Mouse (Mus musculus): ENCODE data around the gene Vegfa.

Gene Vegfa

DNA sequence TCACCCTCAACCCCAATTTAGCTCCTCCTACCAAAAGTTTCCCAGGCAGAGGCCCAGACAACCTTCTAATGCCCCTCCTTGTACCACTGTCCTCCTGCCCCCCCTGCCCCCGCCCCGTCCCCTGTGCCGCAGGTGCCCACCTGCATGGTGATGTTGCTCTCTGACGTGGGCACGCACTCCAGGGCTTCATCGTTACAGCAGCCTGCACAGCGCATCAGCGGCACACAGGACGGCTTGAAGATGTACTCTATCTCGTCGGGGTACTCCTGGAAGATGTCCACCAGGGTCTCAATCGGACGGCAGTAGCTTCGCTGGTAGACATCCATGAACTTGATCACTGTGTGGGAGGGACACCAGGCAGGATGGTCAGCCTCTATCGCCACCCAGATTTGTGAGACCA lies 7.0 kb downstream of the Vegfa start:
- DNase-seq: no peak

DNA sequence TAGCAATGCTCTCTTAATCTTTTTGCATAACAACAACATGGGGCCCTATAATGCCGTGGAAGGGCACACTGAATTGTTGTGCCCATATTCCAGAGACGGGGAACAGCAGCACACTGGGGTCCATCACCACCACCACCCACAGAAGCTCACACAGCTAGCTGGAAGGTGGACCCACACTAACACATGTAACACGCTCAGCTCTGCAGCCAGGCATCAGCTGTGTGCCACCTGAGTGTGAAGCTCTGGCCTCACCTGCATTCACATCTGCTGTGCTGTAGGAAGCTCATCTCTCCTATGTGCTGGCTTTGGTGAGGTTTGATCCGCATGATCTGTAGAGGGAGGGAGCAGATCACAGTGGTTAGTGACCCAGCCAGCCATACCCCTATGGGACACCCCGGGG lies 8.0 kb downstream of the Vegfa start:
- no peak for DNase-seq

DNA sequence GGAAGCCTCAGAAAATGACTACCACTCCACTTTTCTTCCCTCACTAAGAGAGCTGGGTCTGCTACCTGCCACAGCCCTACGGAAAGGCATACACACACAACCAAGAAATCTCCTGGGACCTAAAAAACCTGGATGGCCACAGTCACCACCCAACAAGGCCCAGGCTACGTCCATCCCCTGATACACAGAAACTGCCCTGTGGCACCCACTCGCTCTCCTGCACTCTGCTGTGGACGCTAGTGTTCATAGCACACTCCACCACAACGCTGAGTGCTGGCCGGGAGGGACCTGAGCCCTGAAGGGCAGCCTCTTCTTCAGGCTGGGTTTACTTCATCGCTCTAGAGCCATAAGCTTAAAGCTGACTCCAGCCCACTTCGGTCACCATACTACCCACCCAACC lies 8.6 kb downstream of the Vegfa start:
- DNase-seq: no peak

DNA sequence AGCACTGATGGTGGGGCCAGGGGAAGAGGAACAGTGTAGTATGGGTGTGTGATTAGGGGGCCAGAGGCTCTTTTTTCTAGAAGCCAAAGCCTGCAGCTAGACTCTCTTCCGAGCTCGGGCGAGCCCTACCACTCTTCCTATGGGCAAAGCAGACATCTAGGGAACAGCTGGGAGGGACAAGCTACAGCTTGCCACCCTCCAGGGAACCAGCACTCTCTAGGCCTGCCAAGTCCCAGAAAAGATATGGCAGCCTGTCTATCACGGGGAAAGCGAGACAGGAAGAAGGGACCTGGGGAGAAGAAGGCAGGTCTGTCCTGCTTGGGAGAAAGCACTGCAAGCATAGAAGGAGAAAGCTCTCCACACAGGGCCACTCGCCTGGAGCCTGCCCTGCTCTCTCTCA lies 9.2 kb downstream of the Vegfa start:
- DNase-seq: peak; percentile 56

DNA sequence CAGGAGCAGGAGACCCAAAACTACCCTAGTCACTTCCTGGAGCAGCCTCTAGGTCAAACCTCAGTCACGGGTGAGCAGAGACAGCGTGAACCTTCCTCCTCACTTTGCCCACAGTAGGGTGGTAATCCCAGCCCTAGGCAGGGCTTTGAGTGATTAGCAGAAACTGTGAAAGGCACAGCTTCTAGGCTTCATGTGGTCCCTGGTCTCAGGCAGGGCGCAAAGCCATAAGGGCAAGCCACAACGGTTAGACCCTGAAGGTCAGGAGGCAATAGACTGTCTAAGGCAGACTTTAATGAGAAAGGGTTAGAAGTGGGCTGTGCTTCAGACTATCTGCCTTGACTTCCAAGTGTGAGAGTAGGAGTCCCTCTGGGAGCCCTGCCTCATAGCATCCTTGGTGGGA lies 9.7 kb downstream of the Vegfa start:
- no peak for DNase-seq

DNA sequence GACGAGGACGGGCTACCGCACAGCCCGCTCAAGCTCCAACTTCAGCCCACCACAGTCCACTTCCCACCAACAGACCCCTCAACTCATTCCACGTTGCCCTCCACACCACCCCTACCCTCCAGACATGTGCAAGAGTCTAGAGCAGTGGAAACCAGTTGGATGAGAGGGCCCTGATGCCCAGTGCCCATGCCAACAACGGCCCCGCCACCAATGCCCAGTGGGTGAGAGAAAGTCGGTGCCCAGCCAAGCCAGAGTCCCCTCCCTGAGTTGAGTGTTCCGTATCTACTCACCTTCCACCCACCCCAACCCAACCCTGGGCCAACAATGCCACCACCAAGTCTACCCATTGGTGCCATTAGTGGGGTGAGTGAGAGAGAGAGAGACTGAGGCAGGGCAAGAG lies 10.4 kb downstream of the Vegfa start:
- no peak for DNase-seq

DNA sequence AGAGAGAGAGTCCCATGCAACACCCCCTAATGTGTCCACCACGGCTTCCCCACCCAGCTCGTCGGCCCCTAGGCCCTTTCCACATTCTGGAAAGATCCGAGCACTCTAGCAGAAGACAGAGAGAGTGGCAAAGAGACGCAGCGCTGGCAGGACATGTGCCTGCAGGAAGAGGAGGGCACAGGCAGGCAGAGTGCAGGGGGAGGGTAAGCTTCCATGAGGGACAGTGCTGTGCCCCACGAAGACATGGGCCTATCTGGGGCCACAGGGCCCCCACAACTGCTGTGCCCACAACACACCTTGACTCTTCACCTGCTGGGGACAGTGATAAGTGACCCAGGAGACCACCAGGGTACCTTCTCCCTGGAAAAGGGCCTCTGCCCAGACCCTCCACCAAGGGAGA lies 11.0 kb downstream of the Vegfa start:
- no peak for DNase-seq

- DNase-seq: no peak
These were observed 11.6 kb downstream of the Vegfa start for GRCm38 (mm10) chr17:46020579-46020978.

GRCm38 (mm10) chr17:46018736-46019004 lies 13.5 kb downstream of the Vegfa start:
- no peak for DNase-seq

DNA sequence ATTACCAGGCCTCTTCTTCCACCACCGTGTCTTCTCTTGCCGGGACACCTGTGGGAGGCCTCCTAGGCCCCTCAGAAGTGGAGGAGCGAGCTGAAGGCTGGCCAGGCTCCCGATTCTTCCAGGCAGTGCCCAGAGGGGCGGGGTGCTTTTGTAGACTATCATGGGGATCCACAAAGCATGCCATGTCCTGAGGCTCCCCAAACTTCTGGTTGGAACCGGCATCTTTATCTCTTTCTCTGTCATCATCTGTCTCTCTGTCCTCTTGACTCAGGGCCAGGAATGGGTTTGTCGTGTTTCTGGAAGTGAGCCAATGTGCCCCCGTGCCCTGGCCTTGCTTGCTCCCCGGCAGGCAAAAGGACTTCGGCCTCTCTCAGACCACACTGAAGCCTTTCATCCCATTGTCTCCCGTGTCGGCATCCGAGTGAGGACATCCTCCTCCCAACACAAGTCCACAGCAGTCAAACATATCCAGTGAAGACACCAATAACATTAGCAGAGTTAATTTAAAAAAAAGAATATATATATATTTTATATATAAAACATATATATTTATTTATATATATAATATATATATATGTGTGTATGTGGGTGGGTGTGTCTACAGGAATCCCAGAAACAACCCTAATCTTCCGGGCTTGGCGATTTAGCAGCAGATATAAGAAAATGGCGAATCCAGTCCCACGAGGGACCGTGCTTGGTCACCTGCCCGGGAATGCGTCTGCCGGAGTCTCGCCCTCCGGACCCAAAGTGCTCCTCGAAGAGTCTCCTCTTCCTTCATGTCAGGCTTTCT lies 14.0 kb downstream of the Vegfa start:
- no peak for DNase-seq

- DNase-seq: no peak
These were observed 15.6 kb downstream of the Vegfa start for GRCm38 (mm10) chr17:46016617-46017016.

DNA sequence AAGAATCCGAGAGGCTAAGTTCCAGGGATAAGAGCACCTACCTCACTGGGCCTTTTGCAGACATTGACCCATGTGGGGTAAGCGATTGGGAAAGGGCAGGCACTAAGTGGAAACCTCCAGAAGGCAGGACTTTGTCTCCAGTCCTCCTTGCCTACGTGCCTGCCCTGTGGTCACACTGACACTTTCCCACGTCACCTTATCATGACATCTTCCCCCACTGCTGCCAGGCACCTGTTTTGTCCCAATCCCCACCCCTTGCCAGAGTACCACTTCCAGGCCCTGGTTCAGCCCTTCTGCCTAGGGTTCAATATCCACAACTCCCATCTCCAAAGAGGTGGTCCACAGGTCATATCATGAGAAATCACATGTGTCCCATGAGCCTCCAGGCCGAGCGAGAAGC lies 16.2 kb downstream of the Vegfa start:
- DNase-seq: no peak

DNA sequence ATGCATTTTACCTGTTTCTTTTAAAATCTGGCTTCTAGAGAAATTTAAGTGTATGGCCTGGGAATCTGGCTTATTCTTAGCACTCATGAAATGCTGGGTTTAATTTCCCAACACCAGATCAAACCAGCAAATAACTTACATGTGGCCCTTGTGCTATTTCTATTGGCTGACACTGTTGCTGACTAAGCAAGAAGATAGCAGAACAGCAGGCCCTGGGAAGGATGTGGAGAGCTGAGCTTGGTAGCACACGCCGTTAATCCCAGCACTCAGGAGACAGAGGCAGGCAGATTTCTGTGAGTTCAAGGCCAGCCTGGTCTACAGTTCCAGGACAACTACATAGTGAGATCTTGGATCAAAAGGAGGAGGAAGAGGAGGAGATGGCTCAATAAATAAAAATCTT lies 17.2 kb downstream of the Vegfa start:
- no peak for DNase-seq

GRCm38 (mm10) chr17:46013549-46013948 lies 18.6 kb downstream of the Vegfa start:
- no peak for DNase-seq

DNA sequence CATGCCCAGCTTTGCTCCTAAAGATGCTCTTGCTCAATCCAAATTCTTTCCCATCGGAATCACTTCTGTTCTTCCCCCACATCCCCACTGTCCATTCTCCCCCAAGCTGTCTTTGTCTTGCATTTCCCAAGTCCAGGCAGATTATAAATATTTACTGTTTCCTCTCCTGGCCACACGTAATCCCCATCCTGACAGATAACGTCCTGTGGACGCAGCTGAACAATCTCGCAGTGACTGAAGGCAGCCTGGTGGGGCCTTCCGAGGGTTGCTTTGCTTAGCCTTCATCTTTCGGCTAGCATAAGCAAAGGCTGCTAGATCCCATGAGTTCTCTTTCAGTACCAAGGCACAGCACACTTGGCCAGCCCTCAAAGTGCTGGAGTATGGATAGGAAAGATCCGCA lies 20.0 kb downstream of the Vegfa start:
- no peak for DNase-seq

GRCm38 (mm10) chr17:46010462-46010861 lies 21.7 kb downstream of the Vegfa start:
- no peak for DNase-seq

DNA sequence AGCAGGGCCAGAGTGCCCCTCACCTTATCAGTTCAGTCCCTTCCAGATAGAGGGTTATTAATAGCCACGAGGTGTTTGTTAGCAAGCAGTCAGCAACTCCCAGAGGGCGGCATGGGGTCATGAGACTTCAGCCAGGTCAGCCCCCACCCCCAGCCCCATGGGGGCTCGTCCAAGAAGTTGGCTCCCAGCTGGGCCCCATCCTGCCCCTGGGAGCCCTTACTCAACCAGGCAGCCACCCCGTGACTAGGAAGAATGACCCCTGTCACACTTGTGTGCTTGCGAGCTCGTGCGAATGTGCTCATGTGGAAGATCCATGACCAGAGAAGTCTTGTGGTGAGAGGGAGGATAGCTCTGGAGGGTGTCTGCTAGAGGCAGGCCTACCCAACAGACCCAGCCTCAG lies 23.0 kb downstream of the Vegfa start:
- no peak for DNase-seq

- DNase-seq: no peak
These were observed 26.7 kb downstream of the Vegfa start for GRCm38 (mm10) chr17:46005458-46005857.

GRCm38 (mm10) chr17:46004482-46004881 lies 27.7 kb downstream of the Vegfa start:
- DNase-seq: no peak

DNA sequence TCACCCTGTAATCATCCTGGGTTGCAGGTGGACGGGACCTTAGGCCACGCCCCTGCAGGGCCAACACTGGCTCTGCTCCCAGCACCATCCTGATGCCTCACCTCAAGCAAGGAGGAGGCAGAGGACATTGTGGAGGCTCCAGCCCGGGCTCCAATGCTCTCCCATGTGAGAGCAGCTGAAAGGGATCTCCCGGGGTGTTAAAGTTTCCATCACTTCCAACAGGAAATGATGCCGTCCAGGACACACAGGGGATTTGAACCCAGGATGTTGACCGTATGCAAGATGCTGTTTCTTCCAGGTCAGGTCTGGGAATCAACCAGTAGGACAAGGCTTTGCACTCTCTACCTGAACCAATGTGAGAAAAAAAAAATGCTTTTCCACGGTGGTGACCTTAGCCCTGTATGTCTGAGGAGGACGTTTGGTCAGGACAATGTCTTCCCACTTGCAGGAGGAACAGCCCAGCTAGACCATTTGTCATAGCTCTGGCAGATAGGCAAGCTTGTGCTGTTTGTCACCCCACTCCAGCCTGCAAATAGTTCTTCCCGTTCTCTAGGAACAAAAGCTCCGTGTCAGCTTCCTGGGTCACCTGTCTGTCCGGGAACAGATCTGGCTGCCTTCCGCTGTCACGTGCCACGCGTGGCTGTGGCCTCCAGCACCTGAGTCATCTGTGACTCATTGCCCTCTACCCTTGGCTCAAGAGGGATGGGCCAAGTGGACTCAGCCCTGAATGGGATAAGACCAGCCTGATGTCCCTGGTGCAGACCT lies 28.3 kb downstream of the Vegfa start:
- DNase-seq: no peak

- no peak for DNase-seq
These were observed 32.7 kb downstream of the Vegfa start for GRCm38 (mm10) chr17:45999366-45999940.

DNA sequence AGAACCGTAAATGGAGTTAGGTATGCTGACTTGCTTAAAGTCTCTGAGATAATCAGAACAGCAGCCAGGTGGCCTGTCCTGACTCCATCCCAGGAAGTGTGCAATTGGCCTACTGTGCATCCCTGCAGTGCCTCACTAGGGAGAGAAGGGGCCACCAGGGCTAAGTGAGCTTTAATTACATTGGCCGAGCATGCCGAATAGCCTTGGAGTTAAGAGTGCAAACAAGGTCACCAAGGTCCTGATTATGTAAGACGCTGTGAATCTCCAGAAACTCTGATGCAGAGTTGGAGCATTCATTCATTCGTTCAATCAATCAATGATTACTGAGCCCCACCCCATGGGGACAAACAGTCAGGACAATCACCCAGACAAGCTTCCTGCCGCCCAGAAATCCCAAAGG lies 33.8 kb downstream of the Vegfa start:
- DNase-seq: no peak

DNA sequence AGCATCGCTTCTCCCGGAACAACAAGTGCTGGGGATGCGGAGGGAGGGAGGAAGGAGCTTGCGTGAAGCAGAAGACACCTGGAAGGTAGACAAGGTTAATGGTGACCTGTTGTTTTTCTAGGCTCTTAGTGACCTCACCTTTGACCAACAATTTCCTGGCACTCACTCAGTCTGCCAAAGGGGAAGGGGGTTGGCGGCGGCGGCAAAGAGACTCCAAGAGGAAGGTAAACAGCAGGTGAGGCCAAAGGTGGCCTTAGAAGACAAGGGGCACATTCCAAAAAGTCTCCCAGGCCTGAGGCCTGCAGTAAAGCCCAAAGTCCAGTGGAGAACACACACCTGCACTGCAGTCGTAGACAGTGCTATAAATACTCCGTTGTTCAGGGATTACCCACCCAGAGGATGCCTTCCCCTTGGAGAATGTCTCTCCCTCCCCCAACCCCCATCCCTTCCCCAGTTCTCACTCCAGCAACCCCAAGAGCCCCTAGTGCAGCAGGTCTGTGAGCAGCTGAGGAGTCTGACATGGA lies 35.2 kb downstream of the Vegfa start:
- no peak for DNase-seq

DNA sequence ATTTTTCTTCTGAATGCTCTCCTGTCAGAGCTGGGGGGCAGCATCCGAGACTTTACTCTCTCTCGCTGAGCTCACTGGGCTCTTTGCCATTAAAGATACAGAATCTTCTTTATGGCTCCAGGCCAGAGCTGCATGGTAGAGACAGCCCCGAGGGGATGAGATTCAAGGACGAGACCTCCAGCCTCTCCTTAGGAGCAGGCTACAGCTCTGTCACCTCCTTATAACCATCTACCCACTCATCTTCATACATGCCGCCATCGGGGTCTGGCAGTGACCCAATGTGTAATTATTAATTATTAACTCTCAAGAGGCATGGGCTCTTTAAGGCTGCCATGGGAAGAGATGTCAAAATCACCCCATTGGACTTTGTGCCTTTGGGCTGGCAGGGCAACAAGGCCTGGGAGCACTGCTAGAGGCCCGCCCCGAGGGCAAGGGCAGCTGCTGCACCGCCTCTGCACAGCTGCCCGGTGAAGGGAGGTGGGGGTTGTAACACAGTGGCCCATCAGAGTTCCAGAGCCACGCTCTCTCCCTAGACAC lies 37.8 kb downstream of the Vegfa start:
- DNase-seq: no peak

Data from cerebellum, adult 9-11 months (tissue).